In the genomic region with DNA sequence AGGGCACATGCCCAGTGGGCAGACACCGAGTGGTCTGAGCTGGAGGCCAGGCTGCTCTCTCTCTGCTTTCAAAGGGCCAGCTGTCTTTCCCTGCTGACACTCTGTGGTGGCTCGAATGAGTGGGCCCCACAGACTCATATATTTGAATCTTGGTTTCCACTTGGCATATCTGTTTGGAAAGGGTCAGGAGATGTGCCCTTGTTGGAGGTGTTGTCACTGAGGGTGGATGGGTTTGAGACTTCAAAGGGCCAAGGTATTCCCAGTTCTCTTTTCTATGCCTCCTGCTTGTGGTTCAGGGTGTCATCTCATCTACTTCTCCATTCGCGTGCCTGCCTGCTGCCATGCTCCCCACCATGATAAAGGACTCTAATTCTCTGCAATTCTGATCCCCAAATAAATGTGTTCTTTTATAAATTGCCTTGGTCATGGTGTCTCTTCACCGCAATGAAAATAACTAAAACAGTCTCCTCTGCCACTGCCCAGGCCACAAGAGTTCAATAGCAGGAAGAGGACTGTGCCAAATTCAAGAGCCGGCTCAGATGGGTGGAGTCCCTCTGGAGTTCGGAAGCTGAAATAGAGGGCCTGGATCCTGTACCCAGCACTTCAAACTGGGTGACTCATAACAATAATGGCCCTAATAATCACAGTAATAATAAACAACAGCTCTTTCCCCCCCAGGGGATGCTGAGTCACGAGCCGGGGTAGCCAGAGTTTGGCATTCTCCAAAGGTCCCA, we compare ENCODE assay signal across 12 mouse cellular contexts. TPM values are rescaled to one million over a fixed set of nuclear protein-coding genes. Genes with fewer than 3 reads are reported as not detected.
DNase-seq lines count a peak whose midpoint lies in the region; ATAC-seq and TF ChIP-seq lines count a peak whose summit lies in the region.
"Had no signal": no experiment of that assay in that cellular context is flagged by ENCODE, and none has a peak within 500 bp of the region (broad histone marks: within the 10 kb centered on the region; RNA-seq: fewer than 3 reads in every experiment).

No protein-coding gene starts in this region.

- WGBS in lung, embryonic 15.5 days, result 53% methylated on average over 9 of the region's 9 CpGs

- H3K79me2 ChIP-seq in C2C12 (ENCODE audit: control insufficient read depth, insufficient read depth), result no peaks in the 10 kb centered on the region

- H3K27me3 ChIP-seq in C2C12 (ENCODE audit: control insufficient read depth, insufficient read depth, insufficient read length), result no peaks in the 10 kb centered on the region
- no peaks in the 10 kb centered on the region for H3K27me3 ChIP-seq in lung, embryonic 15.5 days
- H3K27me3 ChIP-seq: liver, embryonic 15.5 days; neural tube, embryonic 15.5 days had no signal

- no peak overlapping the region for H3K4me2 ChIP-seq in lung, embryonic 15.5 days
- H3K4me2 ChIP-seq: liver, embryonic 15.5 days; neural tube, embryonic 15.5 days had no signal

- no peak overlapping the region for H3K4me3 ChIP-seq in C2C12 (ENCODE audit: insufficient read depth, poor library complexity, severe bottlenecking)
- H3K4me3 ChIP-seq in lung, embryonic 15.5 days, result no peak overlapping the region
- H3K4me3 ChIP-seq: erythroblast, embryonic 14.5 days; liver, embryonic 15.5 days; neural tube, embryonic 15.5 days had no signal

- peaks cover 15% of the 10 kb centered on the region for H3K36me3 ChIP-seq in C2C12 (ENCODE audit: control insufficient read depth, insufficient read depth)
- H3K36me3 ChIP-seq in lung, embryonic 15.5 days, result peaks cover 25% of the 10 kb centered on the region

- H3K27ac ChIP-seq in lung, embryonic 15.5 days, result 0 out of 2 replicates have a peak overlapping the region, but pooled peaks have one; percentile 4
- H3K27ac ChIP-seq: liver, embryonic 15.5 days; neural tube, embryonic 15.5 days had no signal

- no peak for ATAC-seq in lung, embryonic 15.5 days (ENCODE audit: borderline replicate concordance, extremely low read depth, low FRiP score, low TSS enrichment)

- H3ac ChIP-seq in C2C12 (ENCODE audit: control insufficient read depth, insufficient read length, low read depth), result no peak overlapping the region

- no peaks in the 10 kb centered on the region for H3K9me3 ChIP-seq in lung, embryonic 15.5 days
- H3K9me3 ChIP-seq: liver, embryonic 15.5 days; neural tube, embryonic 15.5 days had no signal

- peaks cover 14% of the 10 kb centered on the region for H3K4me1 ChIP-seq in lung, embryonic 15.5 days

- H3K9ac ChIP-seq in lung, embryonic 15.5 days, result no peak overlapping the region
- H3K9ac ChIP-seq: liver, embryonic 15.5 days; neural tube, embryonic 15.5 days had no signal

- DNase-seq in adrenal gland, adult 8-10 months, result peak; percentile 38
- no peak for DNase-seq in adrenal gland, adult 18-20 months (ENCODE audit: low spot score in 2 of 2)
- peak; percentile 51 to 53 for DNase-seq in gastrocnemius, postnatal 36 days
- DNase-seq in retina, embryonic 14.5 days (ENCODE audit: low spot score), result no peak
- no peak for DNase-seq in right cerebral cortex, postnatal 10 days (ENCODE audit: low spot score in 2 of 2)
- no peak for DNase-seq in ovary, postnatal 36 days (ENCODE audit: low spot score)
- DNase-seq: thymus, postnatal 25 days had no signal

- H3K79me3 ChIP-seq in C2C12 (ENCODE audit: low read depth), result no peaks in the 10 kb centered on the region

- TF ChIP-seq CTCF in C2C12 (IDR thresholded peaks at IDR 0.05; ENCODE audit: control insufficient read depth, insufficient read depth, insufficient read length), result no peak

- intact Hi-C loops in gastrocnemius, postnatal 36 days (cut with DNase I), result loop anchor here (2.0 to 5.0 kb wide), 2 partner anchors 102 to 232 kb away; a partner anchor contains a TSS

TF ChIP-seq in C2C12, 6 proteins besides CTCF, POLR2A, EP300 and RAD21:
- no peak for TF ChIP-seq MYOD1 (IDR thresholded peaks at IDR 0.05; ENCODE audit: control insufficient read depth, insufficient read length, low read depth)
- TF ChIP-seq USF1 (IDR thresholded peaks at IDR 0.05; ENCODE audit: low read depth), result peak; percentile 57
- TF ChIP-seq MAX (IDR thresholded peaks at IDR 0.05), result peak; percentile 67
- TF ChIP-seq FOSL1 (IDR thresholded peaks at IDR 0.05; ENCODE audit: insufficient read depth, low read length, poor library complexity, severe bottlenecking), result peak; percentile 89
TF ChIP-seq in C2C12: peak in this region for 3.

RNA-seq across cellular contexts. Expression of a gene that starts 3.7 kb away (rescaled TPM):
- total RNA-seq in adrenal gland, adult 8-10 months (2022), result 10 to 100 TPM; 15.3 to 30.3 (median 23.0) TPM
- total RNA-seq in adrenal gland, adult 18-20 months (2021), result 10 to 100 TPM; 14.0 to 14.5 TPM
- 8.7 TPM for polyA plus RNA-seq in C2C12 (2012; fragmentation: generic; extraction: Trizol)
- 1 to 10 TPM; 4.2 to 4.4 TPM for total RNA-seq in gastrocnemius, postnatal 36 days (2021)
- polyA plus RNA-seq in lung, embryonic 15.5 days (2015; fragmentation: Nextera tagmentation; extraction: Ambion mirVana), result 12.7 and 15.6 TPM in 2 replicates

RNA-seq across cellular contexts. Expression of a gene that starts 15.0 kb away (rescaled TPM):
- total RNA-seq in adrenal gland, adult 8-10 months (2022), result 100 to 1,000 TPM; 162 to 190 (median 174) TPM
- 100 to 1,000 TPM; 175 to 181 TPM for total RNA-seq in adrenal gland, adult 18-20 months (2021)
- polyA plus RNA-seq in C2C12 (2012; fragmentation: generic; extraction: Trizol), result 342 TPM
- 100 to 1,000 TPM; 123 to 126 TPM for total RNA-seq in gastrocnemius, postnatal 36 days (2021)
- 316 and 319 TPM in 2 replicates for polyA plus RNA-seq in lung, embryonic 15.5 days (2015; fragmentation: Nextera tagmentation; extraction: Ambion mirVana)

RNA-seq across cellular contexts. Expression of a gene that starts 30.8 kb away (rescaled TPM):
- total RNA-seq in adrenal gland, adult 8-10 months (2022), result 10 to 100 TPM in 2 of 4 experiments, 1 to 10 TPM in 2; 5.7 to 13.4 (median 9.8) TPM
- total RNA-seq in adrenal gland, adult 18-20 months (2021), result 10 to 100 TPM in 1 of 2 experiments, 1 to 10 TPM in 1; 6.2 to 13.3 TPM
- polyA plus RNA-seq in C2C12 (2012; fragmentation: generic; extraction: Trizol), result 7.4 TPM
- 10 to 100 TPM; 42.2 to 53.9 TPM for total RNA-seq in gastrocnemius, postnatal 36 days (2021)
- polyA plus RNA-seq in lung, embryonic 15.5 days (2015; fragmentation: Nextera tagmentation; extraction: Ambion mirVana), result 8.6 and 9.3 TPM in 2 replicates

RNA-seq across cellular contexts. Expression of a gene that starts 43.0 kb away (rescaled TPM):
- total RNA-seq in adrenal gland, adult 8-10 months (2022), result 10 to 100 TPM; 43.9 to 78.6 (median 56.6) TPM
- total RNA-seq in adrenal gland, adult 18-20 months (2021), result 10 to 100 TPM; 42.9 to 47.1 TPM
- 49.2 TPM for polyA plus RNA-seq in C2C12 (2012; fragmentation: generic; extraction: Trizol)
- 10 to 100 TPM; 13.8 to 17.9 TPM for total RNA-seq in gastrocnemius, postnatal 36 days (2021)
- polyA plus RNA-seq in lung, embryonic 15.5 days (2015; fragmentation: Nextera tagmentation; extraction: Ambion mirVana), result 62.0 and 65.4 TPM in 2 replicates

RNA-seq across cellular contexts. Expression of a gene that starts 43.0 kb away (rescaled TPM):
- total RNA-seq in adrenal gland, adult 8-10 months (2022), result 1 to 10 TPM in 3 of 4 experiments, under 1 TPM in 1; 0.49 to 3.2 (median 2.3) TPM
- 1 to 10 TPM; 1.8 to 1.9 TPM for total RNA-seq in adrenal gland, adult 18-20 months (2021)
- polyA plus RNA-seq in C2C12 (2012; fragmentation: generic; extraction: Trizol), result 1.3 TPM
- 1 to 10 TPM; 1.6 TPM for total RNA-seq in gastrocnemius, postnatal 36 days (2021)
- 2.4 and 2.5 TPM in 2 replicates for polyA plus RNA-seq in lung, embryonic 15.5 days (2015; fragmentation: Nextera tagmentation; extraction: Ambion mirVana)

Comparison
In these comparisons a context has a peak if more than half of its experiments do, and no peak if none do; other contexts are left out.
1. DNase-seq: peak in adrenal gland, adult 8-10 months (single experiment) and gastrocnemius, postnatal 36 days (2 of 2); none in adrenal gland, adult 18-20 months (0 of 2), retina, embryonic 14.5 days (single experiment), right cerebral cortex, postnatal 10 days (0 of 2) and ovary, postnatal 36 days (single experiment).